ENCODE assay signal across 19 mouse cellular contexts in the genomic region with DNA sequence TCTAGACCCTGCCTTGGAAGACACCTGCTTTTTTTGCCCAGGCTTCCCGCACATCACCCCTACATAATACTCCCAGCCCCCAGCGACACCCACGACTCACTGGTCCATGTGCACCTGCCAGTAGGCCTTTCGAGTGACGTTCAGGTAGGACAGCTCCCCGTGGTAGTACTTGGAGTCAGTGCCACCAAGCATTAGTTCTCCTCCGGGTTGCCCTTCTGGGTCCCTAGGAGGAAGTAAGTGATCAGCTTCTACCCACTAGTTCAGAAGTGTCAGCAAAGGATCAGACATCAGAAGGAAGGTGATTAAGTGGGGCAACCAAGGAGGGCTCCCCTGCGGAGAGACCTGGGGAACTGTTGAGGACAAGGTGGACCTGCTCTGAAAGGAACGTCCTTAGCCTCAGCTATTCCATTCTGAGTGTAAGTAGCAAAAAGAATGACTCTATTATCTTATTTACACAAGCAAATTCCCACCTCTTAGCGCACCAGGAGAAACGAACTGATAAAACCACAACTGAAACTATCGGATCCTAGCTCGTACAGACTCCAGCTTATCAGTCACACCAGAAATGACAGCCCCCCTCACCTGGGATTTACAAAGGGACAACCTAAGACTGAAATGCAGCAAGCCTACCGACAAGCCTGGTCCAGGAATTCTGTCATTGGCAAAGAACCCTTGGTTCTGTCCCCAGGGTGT. TPM values are rescaled to one million over a fixed set of nuclear protein-coding genes. Genes with fewer than 3 reads are reported as not detected.
DNase-seq lines count a peak whose midpoint lies in the region; ATAC-seq and TF ChIP-seq lines count a peak whose summit lies in the region.
"Had no signal": no experiment of that assay in that cellular context is flagged by ENCODE, and none has a peak within 500 bp of the region (broad histone marks: within the 10 kb centered on the region; RNA-seq: fewer than 3 reads in every experiment).

No protein-coding gene starts in this region.

- TF ChIP-seq POLR2A in MEL (IDR thresholded peaks at IDR 0.05; ENCODE audit: control insufficient read depth in 1 of 2, insufficient read depth in 1 of 2, low read depth in 1 of 2, low read length in 2 of 2, poor library complexity in 1 of 2), result no peak

- peak overlapping the region; percentile 16; the same call in 1 of the 2 replicates for H3K4me2 ChIP-seq in heart, embryonic 11.5 days
- peak overlapping the region; percentile 65 for H3K4me2 ChIP-seq in liver, embryonic 15.5 days
- H3K4me2 ChIP-seq in hindbrain, embryonic 14.5 days (replicated peaks), result no peak overlapping the region

- no peak for DNase-seq in heart, adult 9 months (ENCODE audit: low spot score in 2 of 2)
- DNase-seq in MEL (ENCODE audit: low read depth, low spot score), result peak; percentile 76
- no peak for DNase-seq in spleen, postnatal 4 days (ENCODE audit: low spot score in 2 of 2)
- no peak for DNase-seq in neural tube, embryonic 10.5 days (ENCODE audit: extremely low spot score, low spot score)
- no peak for DNase-seq in hindbrain, embryonic 14.5 days (ENCODE audit: low spot score)
- DNase-seq: adrenal gland, postnatal 10 days; B cell, adult 2 months; cerebellum, adult 9-10 months; gastrocnemius, postnatal 14 days; spleen, adult 18-20 months had no signal

- peak; percentile 99 for TF ChIP-seq EP300 in MEL (IDR thresholded peaks at IDR 0.05; ENCODE audit: low read depth in 1 of 2, low read length in 2 of 2)

- peak overlapping the region; percentile 22; the same call in 1 of the 2 replicates for H3K9ac ChIP-seq in heart, embryonic 11.5 days (ENCODE audit: low read depth, low read length)
- no peak overlapping the region for H3K9ac ChIP-seq in MEL (ENCODE audit: control insufficient read depth, low read depth, low read length, poor library complexity, severe bottlenecking)
- H3K9ac ChIP-seq in liver, embryonic 15.5 days, result peak overlapping the region; percentile 48
- H3K9ac ChIP-seq in hindbrain, embryonic 14.5 days, result no peak overlapping the region

- no peak for TF ChIP-seq CTCF in MEL (IDR thresholded peaks at IDR 0.05 in 2 of 3, conservative IDR thresholded peaks at IDR 0.05 in 1 of 3; ENCODE audit: control insufficient read depth in 1 of 3, insufficient read depth in 1 of 3, low read depth in 2 of 3, low read length in 3 of 3, poor library complexity in 1 of 3, severe bottlenecking in 1 of 3)

- peaks cover 21% of the 10 kb centered on the region for H3K4me1 ChIP-seq in heart, embryonic 11.5 days (ENCODE audit: control insufficient read depth, insufficient read depth, low read length)
- peaks cover 9 to 22% of the 10 kb centered on the region in 2 experiments for H3K4me1 ChIP-seq in MEL (ENCODE audit: control insufficient read depth in 1 of 2, insufficient read depth in 2 of 2, low read length in 2 of 2)
- peaks cover 84% of the 10 kb centered on the region for H3K4me1 ChIP-seq in liver, embryonic 15.5 days (replicated peaks)
- peaks cover 3% of the 10 kb centered on the region; the same call in 1 of the 2 replicates for H3K4me1 ChIP-seq in hindbrain, embryonic 14.5 days (replicated peaks; ENCODE audit: control insufficient read depth, insufficient read depth, low read length)

- peak; percentile 52 for ATAC-seq in heart, embryonic 11.5 days (replicated peaks; ENCODE audit: insufficient number of reproducible peaks, low FRiP score, low TSS enrichment)
- ATAC-seq in erythroblast, adult 5-6 weeks (replicated peaks; ENCODE audit: low FRiP score, poor library complexity, severe bottlenecking), result peak; percentile 50
- peak; percentile 78 for ATAC-seq in liver, embryonic 15.5 days (ENCODE audit: insufficient read depth)
- no peak for ATAC-seq in hindbrain, embryonic 14.5 days (ENCODE audit: low FRiP score)

- H3K27me3 ChIP-seq in heart, embryonic 11.5 days (ENCODE audit: control insufficient read depth, insufficient read depth, low read length), result peaks cover 3% of the 10 kb centered on the region; the same call in 1 of the 2 replicates
- no peaks in the 10 kb centered on the region for H3K27me3 ChIP-seq in MEL (ENCODE audit: control insufficient read depth in 1 of 2, insufficient read depth in 2 of 2, low read length in 2 of 2)
- peaks cover 20% of the 10 kb centered on the region for H3K27me3 ChIP-seq in liver, embryonic 15.5 days
- H3K27me3 ChIP-seq in hindbrain, embryonic 14.5 days (ENCODE audit: control insufficient read depth, insufficient read depth, low read length), result peaks cover 13% of the 10 kb centered on the region

- peaks cover 58% of the 10 kb centered on the region for H3K36me3 ChIP-seq in heart, embryonic 11.5 days (ENCODE audit: control insufficient read depth, insufficient read depth, low read length)
- H3K36me3 ChIP-seq in MEL (ENCODE audit: control insufficient read depth in 1 of 2, insufficient read depth in 2 of 2, low read length in 2 of 2), result peaks cover 5 to 19% of the 10 kb centered on the region in 2 experiments
- H3K36me3 ChIP-seq in liver, embryonic 15.5 days (replicated peaks), result peaks cover 81% of the 10 kb centered on the region
- H3K36me3 ChIP-seq in hindbrain, embryonic 14.5 days (replicated peaks; ENCODE audit: control insufficient read depth, insufficient read depth), result peaks cover 73% of the 10 kb centered on the region

- H3K79me2 ChIP-seq in MEL (ENCODE audit: control insufficient read depth, insufficient read depth, low read length, poor library complexity), result no peaks in the 10 kb centered on the region

- 76% methylated on average over 14 of the region's 14 CpGs for WGBS in heart, embryonic 11.5 days (ENCODE audit: insufficient replicate concordance)
- WGBS in liver, embryonic 15.5 days (ENCODE audit: insufficient replicate concordance), result 26% methylated on average over 14 of the region's 14 CpGs
- WGBS in hindbrain, embryonic 14.5 days, result 93% methylated on average over 14 of the region's 14 CpGs

- H3K27ac ChIP-seq in heart, embryonic 11.5 days (ENCODE audit: low read depth, low read length), result peak overlapping the region; percentile 73
- H3K27ac ChIP-seq in MEL (ENCODE audit: control insufficient read depth, low read depth, low read length), result peak overlapping the region; percentile 75
- H3K27ac ChIP-seq in liver, embryonic 15.5 days (replicated peaks), result peak overlapping the region; percentile 92
- H3K27ac ChIP-seq in hindbrain, embryonic 14.5 days, result no peak overlapping the region
- H3K27ac ChIP-seq: forebrain, embryonic 10.5 days; left cerebral cortex, adult 2 months had no signal

- no peak overlapping the region for H3K4me3 ChIP-seq in heart, embryonic 11.5 days (ENCODE audit: low read depth, low read length)
- no peak overlapping the region for H3K4me3 ChIP-seq in MEL (ENCODE audit: control insufficient read depth in 1 of 2, insufficient read depth in 1 of 2, low read depth in 2 of 2, low read length in 2 of 2)
- H3K4me3 ChIP-seq in liver, embryonic 15.5 days (replicated peaks), result peak overlapping the region; percentile 21
- H3K4me3 ChIP-seq in hindbrain, embryonic 14.5 days (replicated peaks; ENCODE audit: low read length), result no peak overlapping the region
- H3K4me3 ChIP-seq: forebrain, embryonic 10.5 days; left cerebral cortex, adult 2 months had no signal

- no peak for TF ChIP-seq RAD21 in MEL (IDR thresholded peaks at IDR 0.05; ENCODE audit: low read depth, low read length)

- no peaks in the 10 kb centered on the region for H3K9me3 ChIP-seq in heart, embryonic 11.5 days (replicated peaks; ENCODE audit: control insufficient read depth, low read length)
- no peaks in the 10 kb centered on the region for H3K9me3 ChIP-seq in MEL (replicated peaks; ENCODE audit: insufficient read depth, low read length)
- no peaks in the 10 kb centered on the region for H3K9me3 ChIP-seq in liver, embryonic 15.5 days (replicated peaks)
- no peaks in the 10 kb centered on the region for H3K9me3 ChIP-seq in hindbrain, embryonic 14.5 days (ENCODE audit: control insufficient read depth, low read length)
- H3K9me3 ChIP-seq: forebrain, embryonic 10.5 days had no signal

RNA-seq across cellular contexts. Expression of gene Ifitm10, which starts 3.8 kb away (rescaled TPM):
- 7.6 and 8.3 TPM in 2 replicates for polyA plus RNA-seq in heart, embryonic 11.5 days (2014; fragmentation: Nextera tagmentation; extraction: Ambion mirVana)
- total RNA-seq in MEL (2012; rRNA removed), result not detected in 2 replicates
- under 1 TPM in 1 of 2 experiments, not detected in 1; 0.21 TPM for polyA plus RNA-seq in MEL (2012; ENCODE audit: insufficient read depth in 1 of 2, insufficient read length in 2 of 2, low read depth in 1 of 2, low replicate concordance in 2 of 2, missing spikeins in 1 of 2)
- total RNA-seq in erythroblast, adult 5-6 weeks (2015; ENCODE audit: low replicate concordance), result 1.0 and 1.2 TPM in 2 replicates
- total RNA-seq in erythroblast, adult 5-6 weeks (2017; ENCODE audit: low replicate concordance), result 0.42 TPM in 1 of 2 replicates, not detected in the other
- polyA plus RNA-seq in liver, embryonic 15.5 days (2015; fragmentation: Nextera tagmentation; extraction: Ambion mirVana), result 1.9 and 2.1 TPM in 2 replicates
- polyA plus RNA-seq in hindbrain, embryonic 14.5 days (2014; fragmentation: Nextera tagmentation; extraction: Ambion mirVana), result 6.4 and 7.3 TPM in 2 replicates

RNA-seq across cellular contexts. Expression of gene Gm49369, which starts 5.1 kb away (rescaled TPM):
- polyA plus RNA-seq in heart, embryonic 11.5 days (2014; fragmentation: Nextera tagmentation; extraction: Ambion mirVana), result 1.9 TPM in 1 of 2 replicates, not detected in the other
- 3.2 and 8.1 TPM in 2 replicates for total RNA-seq in MEL (2012; rRNA removed)
- 10 to 100 TPM in 1 of 2 experiments, not detected in 1; 15.2 TPM for polyA plus RNA-seq in MEL (2012; ENCODE audit: insufficient read depth in 1 of 2, insufficient read length in 2 of 2, low read depth in 1 of 2, low replicate concordance in 2 of 2, missing spikeins in 1 of 2)
- total RNA-seq in erythroblast, adult 5-6 weeks (2015; ENCODE audit: low replicate concordance), result not detected in 2 replicates
- 121 and 215 TPM in 2 replicates for total RNA-seq in erythroblast, adult 5-6 weeks (2017; ENCODE audit: low replicate concordance)
- polyA plus RNA-seq in liver, embryonic 15.5 days (2015; fragmentation: Nextera tagmentation; extraction: Ambion mirVana), result 0.54 and 0.78 TPM in 2 replicates
- polyA plus RNA-seq in hindbrain, embryonic 14.5 days (2014; fragmentation: Nextera tagmentation; extraction: Ambion mirVana), result not detected in 2 replicates
- polyA plus RNA-seq: embryonic facial prominence, embryonic 11.5 days; forebrain, embryonic 10.5 days; heart, embryonic 16.5 days had no signal

RNA-seq across cellular contexts. Expression of gene Ctsd, which starts 10.5 kb away (rescaled TPM):
- polyA plus RNA-seq in heart, embryonic 11.5 days (2014; fragmentation: Nextera tagmentation; extraction: Ambion mirVana), result 378 and 446 TPM in 2 replicates
- total RNA-seq in MEL (2012; rRNA removed), result 112 and 115 TPM in 2 replicates
- polyA plus RNA-seq in MEL (2012; ENCODE audit: insufficient read depth in 1 of 2, insufficient read length in 2 of 2, low read depth in 1 of 2, low replicate concordance in 2 of 2, missing spikeins in 1 of 2), result 100 to 1,000 TPM in 1 of 2 experiments, 10 to 100 TPM in 1; 89.3 to 179 TPM
- total RNA-seq in erythroblast, adult 5-6 weeks (2015; ENCODE audit: low replicate concordance), result 138 and 155 TPM in 2 replicates
- 126 and 150 TPM in 2 replicates for total RNA-seq in erythroblast, adult 5-6 weeks (2017; ENCODE audit: low replicate concordance)
- 377 and 446 TPM in 2 replicates for polyA plus RNA-seq in liver, embryonic 15.5 days (2015; fragmentation: Nextera tagmentation; extraction: Ambion mirVana)
- 313 and 325 TPM in 2 replicates for polyA plus RNA-seq in hindbrain, embryonic 14.5 days (2014; fragmentation: Nextera tagmentation; extraction: Ambion mirVana)

RNA-seq across cellular contexts. Expression of gene Syt8, which starts 57.3 kb away (rescaled TPM):
- 0.26 and 0.31 TPM in 2 replicates for polyA plus RNA-seq in heart, embryonic 11.5 days (2014; fragmentation: Nextera tagmentation; extraction: Ambion mirVana)
- not detected in 2 replicates for total RNA-seq in MEL (2012; rRNA removed)
- not detected for polyA plus RNA-seq in MEL (2012; ENCODE audit: insufficient read depth in 1 of 2, insufficient read length in 2 of 2, low read depth in 1 of 2, low replicate concordance in 2 of 2, missing spikeins in 1 of 2)
- not detected in 2 replicates for total RNA-seq in erythroblast, adult 5-6 weeks (2015; ENCODE audit: low replicate concordance)
- not detected in 2 replicates for total RNA-seq in erythroblast, adult 5-6 weeks (2017; ENCODE audit: low replicate concordance)
- 0.13 TPM in 1 of 2 replicates, not detected in the other for polyA plus RNA-seq in liver, embryonic 15.5 days (2015; fragmentation: Nextera tagmentation; extraction: Ambion mirVana)
- not detected in 2 replicates for polyA plus RNA-seq in hindbrain, embryonic 14.5 days (2014; fragmentation: Nextera tagmentation; extraction: Ambion mirVana)
- total RNA-seq: adrenal gland, postnatal 10 days; gastrocnemius, postnatal 14 days; layer of hippocampus, adult 18-20 months; left cerebral cortex, adult 2 months had no signal
- polyA plus RNA-seq: embryonic facial prominence, embryonic 11.5 days; forebrain, embryonic 10.5 days; limb, embryonic 11.5 days had no signal

Comparison
In these comparisons a context has a peak if more than half of its experiments do, and no peak if none do; other contexts are left out.
1. H3K9ac ChIP-seq: peak in heart, embryonic 11.5 days (single experiment) and liver, embryonic 15.5 days (single experiment); none in MEL (single experiment) and hindbrain, embryonic 14.5 days (single experiment).